Mouse (Mus musculus): ENCODE measurements around the gene Eif2b1. TPM values are rescaled to one million over a fixed set of nuclear protein-coding genes. Genes with fewer than 3 reads are reported as not detected.

Eif2b1 gene
- total RNA-seq, 2 experiments from 2014 or later: 26.6 to 33.0 TPM

DNA sequence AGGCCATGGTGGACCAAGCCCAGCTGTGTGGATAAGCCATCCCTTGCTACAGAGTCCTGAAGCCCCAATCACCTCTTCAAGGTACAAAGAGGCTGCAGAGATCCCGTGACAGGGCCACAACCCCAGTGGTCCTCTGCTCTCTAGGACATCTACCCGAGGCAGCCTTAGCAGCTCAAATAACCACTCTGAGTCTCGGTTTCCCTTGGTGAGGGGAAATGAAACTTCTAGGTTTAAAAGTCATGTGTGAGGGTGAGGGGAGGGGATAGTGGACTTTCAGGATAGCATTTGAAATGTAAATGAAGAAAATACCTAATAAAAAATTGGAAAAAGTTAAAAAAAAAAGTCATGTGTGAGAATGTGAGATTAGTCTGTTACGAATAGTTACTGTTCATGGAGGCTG lies 57.3 kb downstream of the Eif2b1 start:
- intact Hi-C loops (cut with DNase I): no loop called here
- DNase-seq: no peak

Other genes starting within 250 kb of the Eif2b1 start
- 100 to 1,000 TPM; 164 to 167 TPM for gene Cdk2ap1, start 216.0 kb downstream of the Eif2b1 start, total RNA-seq (2021)
- gene Sbno1, start 153.1 kb downstream of the Eif2b1 start, total RNA-seq (2021): 10 to 100 TPM; 65.3 to 71.7 TPM
- 100 to 1,000 TPM; 191 to 237 TPM for gene Kmt5a, start 139.2 kb downstream of the Eif2b1 start, total RNA-seq (2021)
- gene Rilpl2, start 100.8 kb downstream of the Eif2b1 start, total RNA-seq (2021): 1 to 10 TPM; 7.9 to 9.9 TPM
- gene Snrnp35, start 96.0 kb downstream of the Eif2b1 start, total RNA-seq (2021): 10 to 100 TPM in 1 of 2 experiments, 1 to 10 TPM in 1; 9.7 to 18.2 TPM
- gene Rilpl1, start 47.7 kb downstream of the Eif2b1 start, total RNA-seq (2021): 100 to 1,000 TPM; 209 to 229 TPM
- 100 to 1,000 TPM; 174 to 177 TPM for gene Tmed2, start 38.4 kb downstream of the Eif2b1 start, total RNA-seq (2021)
- 1 to 10 TPM; 4.0 to 6.1 TPM for gene Ddx55, start 26.3 kb downstream of the Eif2b1 start, total RNA-seq (2021)
- gene Gtf2h3, start within 50 bp of the Eif2b1 start, total RNA-seq (2021): 10 to 100 TPM; 18.0 to 19.5 TPM
- gene Atp6v0a2, start 49.4 kb upstream of the Eif2b1 start, total RNA-seq (2021): 10 to 100 TPM; 42.1 to 58.2 TPM
- under 1 TPM in 1 of 2 experiments, not detected in 1; 0.06 TPM for gene Dnah10, start 146.0 kb upstream of the Eif2b1 start, total RNA-seq (2021)